Mouse (Mus musculus): ENCODE data around the gene BC107364.

GRCm38 (mm10) chr3:96427311-96427710, 24.8 kb downstream of the BC107364 start:
- no peak for TF ChIP-seq EP300 (IDR thresholded peaks at IDR 0.05; ENCODE audit: insufficient read depth, low read depth, low read length)
- TF ChIP-seq CTCF (IDR thresholded peaks at IDR 0.05; ENCODE audit: low read depth, low read length), result no peak
